In genomic region chr12:92916267-92916666, GRCm38 (mm10) we compare ENCODE assay signal across 28 mouse cellular contexts.
"Had no signal": no experiment of that assay in that cellular context is flagged by ENCODE, and none has a peak within 500 bp of the region (broad histone marks: within the 10 kb centered on the region; RNA-seq: fewer than 3 reads in every experiment).

No protein-coding gene starts in this region.

- H3K4me2 ChIP-seq: heart, embryonic 11.5 days; heart, embryonic 13.5 days; heart, embryonic 15.5 days; hindbrain, embryonic 12.5 days; hindbrain, embryonic 14.5 days; intestine, embryonic 15.5 days; limb, embryonic 12.5 days; liver, embryonic 11.5 days; liver, embryonic 13.5 days; liver, embryonic 15.5 days had no signal

- H3K27ac ChIP-seq: heart, adult 2 months; heart, embryonic 13.5 days; heart, embryonic 15.5 days; hindbrain, embryonic 10.5 days; hindbrain, embryonic 12.5 days; hindbrain, embryonic 14.5 days; intestine, embryonic 15.5 days; layer of hippocampus, adult 2 months; left cerebral cortex, adult 2 months; limb, embryonic 10.5 days; limb, embryonic 12.5 days; liver, embryonic 13.5 days; liver, embryonic 15.5 days had no signal

- H3K4me3 ChIP-seq: heart, adult 2 months; heart, embryonic 13.5 days; heart, embryonic 15.5 days; hindbrain, embryonic 10.5 days; hindbrain, embryonic 12.5 days; intestine, embryonic 15.5 days; layer of hippocampus, adult 2 months; left cerebral cortex, adult 2 months; limb, embryonic 10.5 days; limb, embryonic 12.5 days; liver, embryonic 13.5 days; liver, embryonic 15.5 days had no signal

- H3K9ac ChIP-seq: heart, embryonic 13.5 days; heart, embryonic 15.5 days; hindbrain, embryonic 12.5 days; hindbrain, embryonic 14.5 days; intestine, embryonic 15.5 days; limb, embryonic 12.5 days; liver, embryonic 13.5 days; liver, embryonic 15.5 days had no signal

- DNase-seq: gastrocnemius, postnatal 14 days; gastrocnemius, postnatal 36 days; heart, adult 2 months; heart, postnatal 14 days; heart, postnatal 36 days; kidney, adult 18-20 months; kidney, adult 8-10 months; kidney, postnatal 10 days; kidney, postnatal 25 days; kidney, postnatal 4 days; liver; liver, embryonic 13.5 days had no signal

- H3K36me3 ChIP-seq: heart, embryonic 13.5 days; heart, embryonic 15.5 days; hindbrain, embryonic 10.5 days; hindbrain, embryonic 12.5 days; intestine, embryonic 15.5 days; limb, embryonic 10.5 days; limb, embryonic 12.5 days; liver, embryonic 13.5 days; liver, embryonic 15.5 days had no signal

- H3K27me3 ChIP-seq: heart, embryonic 13.5 days; heart, embryonic 15.5 days; hindbrain, embryonic 12.5 days; intestine, embryonic 15.5 days; limb, embryonic 12.5 days; liver, embryonic 13.5 days; liver, embryonic 15.5 days had no signal

- H3K4me1 ChIP-seq: heart, embryonic 13.5 days; heart, embryonic 15.5 days; hindbrain, embryonic 10.5 days; hindbrain, embryonic 12.5 days; intestine, embryonic 15.5 days; limb, embryonic 10.5 days; limb, embryonic 12.5 days; liver, embryonic 13.5 days; liver, embryonic 15.5 days had no signal

- H3K9me3 ChIP-seq: heart, embryonic 13.5 days; heart, embryonic 15.5 days; hindbrain, embryonic 10.5 days; hindbrain, embryonic 12.5 days; intestine, embryonic 15.5 days; limb, embryonic 10.5 days; limb, embryonic 12.5 days; liver, embryonic 13.5 days; liver, embryonic 15.5 days had no signal

- ATAC-seq: hindbrain, embryonic 16.5 days; inflammation-experienced regulatory T-cells, adult 6 months; intestine, embryonic 15.5 days; intestine, postnatal 0 days had no signal
